Mouse (Mus musculus) MEL-GATA-1-ER (cell line): ENCODE data around the gene Tfcp2.
"Not testable (repeated sequence)": the region's sequence is repeated elsewhere in the genome, so short reads cannot be mapped to it uniquely, and the experiment has no call there.

Experiments
- DNase-seq: peaks from one replicate; pipeline ENCODE4 v3.0.0-alpha.2; 2012; ENCODE audit warnings: low read depth; ENCODE audit errors: extremely low read depth

Tfcp2 gene

GRCm38 (mm10) chr15:100557705-100558433 is 6.1 kb upstream of the Tfcp2 start:
- no peak for DNase-seq

- DNase-seq = no peak
These were observed 4.6 kb upstream of the Tfcp2 start for GRCm38 (mm10) chr15:100556378-100556777.

- no peak for DNase-seq
These were observed 4.2 kb upstream of the Tfcp2 start for GRCm38 (mm10) chr15:100555965-100556364.

GRCm38 (mm10) chr15:100550280-100550679 is 1.5 kb downstream of the Tfcp2 start:
- DNase-seq = no peak

- peak; percentile 98 for DNase-seq
These were observed 8.2 kb downstream of the Tfcp2 start for GRCm38 (mm10) chr15:100543651-100544030.

GRCm38 (mm10) chr15:100542876-100543650 is 8.7 kb downstream of the Tfcp2 start:
- DNase-seq = peak; percentile 62

GRCm38 (mm10) chr15:100541426-100541825 is 10.4 kb downstream of the Tfcp2 start:
- no peak for DNase-seq

GRCm38 (mm10) chr15:100541001-100541400 is 10.8 kb downstream of the Tfcp2 start:
- peak; percentile 26 for DNase-seq

- DNase-seq = no peak
These were observed 12.4 kb downstream of the Tfcp2 start for GRCm38 (mm10) chr15:100539411-100539810.

- peak; percentile 72 for DNase-seq
These were observed 13.9 kb downstream of the Tfcp2 start for GRCm38 (mm10) chr15:100537913-100538312.

GRCm38 (mm10) chr15:100527900-100528299 is 23.9 kb downstream of the Tfcp2 start:
- DNase-seq = peak; percentile 22

- no peak for DNase-seq
These were observed 26.4 kb downstream of the Tfcp2 start for GRCm38 (mm10) chr15:100525405-100525804.

GRCm38 (mm10) chr15:100520306-100520705 is 31.5 kb downstream of the Tfcp2 start:
- DNase-seq = no peak

GRCm38 (mm10) chr15:100515121-100515520 is 36.7 kb downstream of the Tfcp2 start:
- DNase-seq = no peak

- DNase-seq = no peak
These were observed 38.4 kb downstream of the Tfcp2 start for GRCm38 (mm10) chr15:100513387-100513786.

- DNase-seq = no peak
These were observed 41.7 kb downstream of the Tfcp2 start for GRCm38 (mm10) chr15:100510072-100510471.

- DNase-seq = no peak
These were observed 43.2 kb downstream of the Tfcp2 start for GRCm38 (mm10) chr15:100508454-100509167.

GRCm38 (mm10) chr15:100499506-100499905 is 52.3 kb downstream of the Tfcp2 start:
- not testable (repeated sequence) for DNase-seq

GRCm38 (mm10) chr15:100495102-100495501 is 56.7 kb downstream of the Tfcp2 start, which contains the start of gene Csrnp2:
Gene Csrnp2, minus strand, starts transcription at chr15:100495488.
- DNase-seq = peak; percentile 72

- DNase-seq = no peak
These were observed 57.2 kb downstream of the Tfcp2 start for GRCm38 (mm10) chr15:100494647-100495046.

- no peak for DNase-seq
These were observed 59.8 kb downstream of the Tfcp2 start for GRCm38 (mm10) chr15:100491966-100492365.

GRCm38 (mm10) chr15:100489263-100489662 is 62.5 kb downstream of the Tfcp2 start:
- no peak for DNase-seq
